Mouse (Mus musculus): Measurements from ENCODE around the gene Plcb2. TPM values are rescaled to one million over a fixed set of nuclear protein-coding genes. Genes with fewer than 3 reads are reported as not detected.

The Plcb2 gene
- polyA plus RNA-seq, 1 experiment from 2014 or later: 0.22 TPM

- Histone ChIP-seq H3K27me3 (ENCODE audit: control insufficient read depth, insufficient read depth, low read length) (peaks cover 17% of the 10 kb centered on the region), H3K36me3 (replicated peaks; ENCODE audit: control insufficient read depth, insufficient read depth, low read depth, low read length) (no peaks in the 10 kb centered on the region), H3K9ac (replicated peaks; ENCODE audit: low read length) (no peak overlapping the region; the same call in 1 of the 2 replicates), H3K4me1 (ENCODE audit: control insufficient read depth, insufficient read depth, low read length) (peaks cover 6% of the 10 kb centered on the region), H3K4me2 (ENCODE audit: low read depth, low read length) (peak overlapping the region; percentile 79), H3K27ac (replicated peaks; ENCODE audit: low read depth, low read length) (no peak overlapping the region), H3K4me3 (ENCODE audit: low read depth, low read length) (peak overlapping the region; percentile 38), H3K9me3 (replicated peaks; ENCODE audit: control insufficient read depth, low read length) (no peaks in the 10 kb centered on the region)
- ATAC-seq (replicated peaks; ENCODE audit: insufficient number of reproducible peaks, low FRiP score, low TSS enrichment, low read depth) (no peak), DNase-seq (ENCODE audit: low spot score) (no peak)
- WGBS: 50% methylated on average over 19 of the region's 19 CpGs
These were observed 64.2 kb downstream of the Plcb2 start for GRCm38 (mm10) chr2:118663804-118664766.

DNA sequence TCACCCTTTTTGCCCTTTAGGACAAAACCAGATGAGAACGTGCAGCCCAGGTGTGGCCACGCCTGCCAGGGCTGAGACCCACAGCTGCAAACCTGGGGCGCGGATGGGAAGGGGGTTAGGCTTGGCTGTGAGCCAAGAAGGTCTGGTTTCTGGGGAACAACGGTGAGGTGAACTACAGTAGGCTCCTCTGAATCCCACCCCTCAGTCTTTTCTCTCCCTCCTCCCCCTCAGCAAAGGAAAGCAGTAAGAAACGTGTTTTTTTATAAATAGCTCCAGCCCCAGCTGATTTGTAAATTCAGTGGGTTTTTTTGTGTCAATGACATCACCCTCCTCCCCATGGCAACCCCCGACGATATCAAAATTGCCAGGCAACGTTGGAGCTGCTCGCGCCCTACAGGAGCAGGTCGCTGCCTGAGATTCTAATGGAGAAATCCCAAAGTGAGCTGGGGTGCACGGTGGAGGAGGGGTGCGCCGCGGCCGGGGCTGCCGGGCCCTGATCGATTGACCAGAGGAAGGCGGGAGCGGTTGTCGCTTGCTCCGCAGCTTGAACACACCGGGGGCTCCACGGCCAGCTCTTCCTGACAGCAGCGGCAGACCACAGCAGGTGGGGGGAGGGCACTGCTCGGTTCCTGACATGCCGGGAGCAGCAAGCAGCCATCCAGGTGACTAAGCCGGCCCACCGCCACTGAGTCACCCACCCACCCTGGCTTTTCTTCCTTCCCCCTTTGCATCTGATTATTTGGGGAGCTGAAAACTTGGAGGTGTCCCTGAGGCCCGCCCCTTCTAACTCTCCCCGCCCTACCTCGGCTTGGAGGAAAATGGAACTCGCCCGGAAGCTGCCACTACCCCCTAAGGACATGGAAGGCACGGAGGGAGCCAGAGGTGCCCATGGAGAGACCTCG lies 65.1 kb downstream of the Plcb2 start, which contains the start of gene Pak6:
Gene Pak6, plus strand, starts transcription at position 402 of the 902 bp plus-strand sequence.
- Histone ChIP-seq H3K4me3 (ENCODE audit: low read depth, low read length) (peak within 1 kb of the TSS; percentile 38), H3K36me3 (replicated peaks; ENCODE audit: control insufficient read depth, insufficient read depth, low read depth, low read length) (no peaks in the 10 kb centered on the region), H3K4me1 (ENCODE audit: control insufficient read depth, insufficient read depth, low read length) (peaks cover 6% of the 10 kb centered on the region), H3K27me3 (ENCODE audit: control insufficient read depth, insufficient read depth, low read length) (peaks cover 17% of the 10 kb centered on the region), H3K27ac (replicated peaks; ENCODE audit: low read depth, low read length) (no peak within 1 kb of the TSS), H3K9ac (replicated peaks; ENCODE audit: low read length) (peak within 1 kb of the TSS; percentile 44), H3K4me2 (ENCODE audit: low read depth, low read length) (peak within 1 kb of the TSS; percentile 79), H3K9me3 (replicated peaks; ENCODE audit: control insufficient read depth, low read length) (no peaks in the 10 kb centered on the region)
- DNase-seq (ENCODE audit: low spot score): peak; percentile 43
- ATAC-seq (replicated peaks; ENCODE audit: insufficient number of reproducible peaks, low FRiP score, low TSS enrichment, low read depth): no peak
- WGBS: 2% methylated on average over 36 of the region's 37 CpGs

DNA sequence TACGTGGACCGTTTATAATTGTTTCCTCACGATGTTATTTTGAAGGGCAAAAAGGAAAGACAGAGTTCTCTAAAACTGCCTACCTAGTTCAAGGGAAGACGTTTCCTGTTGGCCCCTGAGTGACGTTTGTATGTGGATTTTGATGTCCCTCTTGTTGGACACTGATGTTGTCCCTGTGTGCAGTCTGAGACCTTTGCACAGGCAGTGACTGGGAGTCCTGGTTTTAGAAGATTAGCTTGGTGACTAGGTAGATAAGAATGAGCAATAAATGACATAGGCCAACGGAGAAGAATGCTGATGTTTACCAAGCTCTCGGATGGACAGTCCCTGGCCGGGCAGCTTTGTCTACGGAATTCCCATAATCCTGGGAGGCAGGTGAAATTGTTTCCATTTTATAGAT lies 66.3 kb downstream of the Plcb2 start:
- Histone ChIP-seq H3K27me3 (ENCODE audit: control insufficient read depth, insufficient read depth, low read length) (peaks cover 17% of the 10 kb centered on the region), H3K9ac (replicated peaks; ENCODE audit: low read length) (no peak overlapping the region), H3K27ac (replicated peaks; ENCODE audit: low read depth, low read length) (no peak overlapping the region), H3K4me2 (ENCODE audit: low read depth, low read length) (no peak overlapping the region), H3K36me3 (replicated peaks; ENCODE audit: control insufficient read depth, insufficient read depth, low read depth, low read length) (no peaks in the 10 kb centered on the region), H3K4me3 (ENCODE audit: low read depth, low read length) (no peak overlapping the region), H3K9me3 (replicated peaks; ENCODE audit: control insufficient read depth, low read length) (no peaks in the 10 kb centered on the region), H3K4me1 (ENCODE audit: control insufficient read depth, insufficient read depth, low read length) (peaks cover 6% of the 10 kb centered on the region)
- ATAC-seq (replicated peaks; ENCODE audit: insufficient number of reproducible peaks, low FRiP score, low TSS enrichment, low read depth) (no peak), DNase-seq (ENCODE audit: low spot score) (no peak)
- whole genome bisulfite sequencing: 70% methylated on average over 9 of the region's 9 CpGs

- DNase-seq (ENCODE audit: low spot score) (peak; percentile 73), ATAC-seq (replicated peaks; ENCODE audit: insufficient number of reproducible peaks, low FRiP score, low TSS enrichment, low read depth) (peak; percentile 75; the same call in 1 of the 2 replicates)
- Histone ChIP-seq H3K9me3 (replicated peaks; ENCODE audit: control insufficient read depth, low read length) (no peaks in the 10 kb centered on the region), H3K4me3 (ENCODE audit: low read depth, low read length) (peak overlapping the region; percentile 26), H3K4me2 (ENCODE audit: low read depth, low read length) (peak overlapping the region; percentile 42), H3K27me3 (ENCODE audit: control insufficient read depth, insufficient read depth, low read length) (peaks cover 17% of the 10 kb centered on the region), H3K9ac (replicated peaks; ENCODE audit: low read length) (peak overlapping the region; percentile 51), H3K27ac (replicated peaks; ENCODE audit: low read depth, low read length) (0 out of 2 replicates have a peak overlapping the region, but pooled peaks have one; percentile 16), H3K36me3 (replicated peaks; ENCODE audit: control insufficient read depth, insufficient read depth, low read depth, low read length) (no peaks in the 10 kb centered on the region), H3K4me1 (ENCODE audit: control insufficient read depth, insufficient read depth, low read length) (peaks cover 6% of the 10 kb centered on the region)
- WGBS: 2% methylated on average over 4 of the region's 4 CpGs
These were observed 68.2 kb downstream of the Plcb2 start for GRCm38 (mm10) chr2:118659998-118660452.

GRCm38 (mm10) chr2:118659493-118659892 lies 68.7 kb downstream of the Plcb2 start:
- Histone ChIP-seq H3K27ac (replicated peaks; ENCODE audit: low read depth, low read length) (no peak overlapping the region), H3K36me3 (replicated peaks; ENCODE audit: control insufficient read depth, insufficient read depth, low read depth, low read length) (no peaks in the 10 kb centered on the region), H3K4me2 (ENCODE audit: low read depth, low read length) (no peak overlapping the region), H3K27me3 (ENCODE audit: control insufficient read depth, insufficient read depth, low read length) (peaks cover 17% of the 10 kb centered on the region), H3K9ac (replicated peaks; ENCODE audit: low read length) (no peak overlapping the region), H3K9me3 (replicated peaks; ENCODE audit: control insufficient read depth, low read length) (no peaks in the 10 kb centered on the region), H3K4me1 (ENCODE audit: control insufficient read depth, insufficient read depth, low read length) (peaks cover 6% of the 10 kb centered on the region), H3K4me3 (ENCODE audit: low read depth, low read length) (no peak overlapping the region)
- ATAC-seq (replicated peaks; ENCODE audit: insufficient number of reproducible peaks, low FRiP score, low TSS enrichment, low read depth) (no peak), DNase-seq (ENCODE audit: low spot score) (no peak)
- WGBS: 86% methylated on average over 12 of the region's 12 CpGs

GRCm38 (mm10) chr2:118659077-118659476 lies 69.2 kb downstream of the Plcb2 start:
- peaks cover 14% of the 10 kb centered on the region for H3K27me3 ChIP-seq (ENCODE audit: control insufficient read depth, insufficient read depth, low read length)
- H3K9ac ChIP-seq (replicated peaks; ENCODE audit: low read length): no peak overlapping the region
- peaks cover 6% of the 10 kb centered on the region for H3K4me1 ChIP-seq (ENCODE audit: control insufficient read depth, insufficient read depth, low read length)
- H3K9me3 ChIP-seq (replicated peaks; ENCODE audit: control insufficient read depth, low read length): no peaks in the 10 kb centered on the region
- ATAC-seq (replicated peaks; ENCODE audit: insufficient number of reproducible peaks, low FRiP score, low TSS enrichment, low read depth) (no peak), DNase-seq (ENCODE audit: low spot score) (no peak)
- no peak overlapping the region; the same call in 1 of the 2 replicates for H3K27ac ChIP-seq (replicated peaks; ENCODE audit: low read depth, low read length)
- H3K36me3 ChIP-seq (replicated peaks; ENCODE audit: control insufficient read depth, insufficient read depth, low read depth, low read length): no peaks in the 10 kb centered on the region
- 65% methylated on average over 1 of the region's 1 CpGs for WGBS
- H3K4me2 ChIP-seq (ENCODE audit: low read depth, low read length): no peak overlapping the region
- no peak overlapping the region for H3K4me3 ChIP-seq (ENCODE audit: low read depth, low read length)

DNA sequence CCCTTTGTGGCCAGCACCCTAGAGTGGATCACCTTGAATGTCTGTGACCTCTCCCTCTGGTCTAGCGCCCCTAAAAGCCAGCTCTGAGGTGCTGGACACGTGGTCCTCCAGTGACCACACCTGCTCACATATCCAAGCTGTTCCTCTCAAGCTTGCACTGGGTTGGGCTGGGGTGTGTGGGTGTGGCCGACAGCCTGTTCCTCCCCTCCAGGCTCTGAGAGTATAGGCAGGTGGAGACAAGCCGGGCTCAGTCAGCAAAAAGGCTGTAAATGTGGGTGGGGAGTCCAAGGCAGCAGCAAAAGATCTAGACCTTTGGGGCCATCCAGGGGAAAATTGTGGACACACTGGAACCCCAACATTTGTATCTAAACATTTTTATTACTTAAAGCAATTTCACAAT lies 69.8 kb downstream of the Plcb2 start:
- Histone ChIP-seq H3K9me3 (replicated peaks; ENCODE audit: control insufficient read depth, low read length) (no peaks in the 10 kb centered on the region), H3K4me3 (ENCODE audit: low read depth, low read length) (no peak overlapping the region), H3K27me3 (ENCODE audit: control insufficient read depth, insufficient read depth, low read length) (peaks cover 8% of the 10 kb centered on the region), H3K4me1 (ENCODE audit: control insufficient read depth, insufficient read depth, low read length) (peaks cover 4% of the 10 kb centered on the region), H3K9ac (replicated peaks; ENCODE audit: low read length) (no peak overlapping the region), H3K36me3 (replicated peaks; ENCODE audit: control insufficient read depth, insufficient read depth, low read depth, low read length) (no peaks in the 10 kb centered on the region), H3K27ac (replicated peaks; ENCODE audit: low read depth, low read length) (no peak overlapping the region; the same call in 1 of the 2 replicates), H3K4me2 (ENCODE audit: low read depth, low read length) (no peak overlapping the region)
- DNase-seq (ENCODE audit: low spot score): no peak
- no peak for ATAC-seq (replicated peaks; ENCODE audit: insufficient number of reproducible peaks, low FRiP score, low TSS enrichment, low read depth)
- WGBS: 41% methylated on average over 4 of the region's 4 CpGs
